Mouse (Mus musculus) yolk sac, embryonic 10.5 days (tissue): ENCODE data around the gene Tbc1d22a.
"Not testable (repeated sequence)": the region's sequence is repeated elsewhere in the genome, so short reads cannot be mapped to it uniquely, and the experiment has no call there.

Source experiments
- DNase-seq: peaks from one replicate; pipeline ENCODE4 v3.0.0-alpha.2; 2017; ENCODE audit warnings: low spot score

Gene Tbc1d22a

DNA sequence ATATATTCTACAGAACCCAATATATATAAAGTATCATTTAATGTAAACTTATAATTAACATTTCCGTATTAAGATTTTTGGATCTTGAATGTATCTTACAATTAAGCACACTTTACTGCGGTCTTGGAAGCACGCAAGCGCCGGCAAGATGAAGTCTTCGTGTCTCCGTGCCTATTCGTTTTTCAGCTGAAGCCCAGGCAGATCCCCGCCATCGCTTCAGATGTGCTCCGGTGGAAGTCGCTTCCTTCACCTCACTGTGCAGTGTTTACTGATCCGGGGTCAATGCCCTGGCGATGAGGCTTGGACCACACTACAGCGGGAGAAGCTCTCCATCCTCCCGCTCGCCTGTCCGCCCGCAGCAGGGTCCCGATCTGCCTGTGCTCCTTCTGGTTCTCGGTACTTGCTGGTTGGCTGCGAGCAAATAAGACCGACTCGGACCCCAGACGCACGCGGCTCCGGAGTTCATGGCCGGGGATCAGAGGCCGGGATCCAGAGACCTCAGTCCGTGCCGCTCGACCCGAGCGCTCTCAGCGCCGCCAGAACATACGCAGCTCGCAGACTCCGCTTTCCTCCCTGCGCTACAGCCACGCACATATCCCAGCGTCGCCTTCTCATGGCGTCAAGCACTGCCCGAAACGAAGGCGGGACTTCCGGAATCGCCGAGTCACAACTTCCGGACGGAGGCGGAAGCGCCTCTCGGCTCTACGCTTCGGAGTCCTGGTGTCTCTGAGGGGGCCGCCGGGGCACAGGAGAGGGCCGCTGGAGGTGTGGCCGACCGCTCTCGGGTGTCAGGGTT is at the start of gene Tbc1d22a:
Tbc1d22a (plus strand) TSS at position 707 of the 796 bp plus-strand sequence.
- DNase-seq, result peak; percentile 94

DNA sequence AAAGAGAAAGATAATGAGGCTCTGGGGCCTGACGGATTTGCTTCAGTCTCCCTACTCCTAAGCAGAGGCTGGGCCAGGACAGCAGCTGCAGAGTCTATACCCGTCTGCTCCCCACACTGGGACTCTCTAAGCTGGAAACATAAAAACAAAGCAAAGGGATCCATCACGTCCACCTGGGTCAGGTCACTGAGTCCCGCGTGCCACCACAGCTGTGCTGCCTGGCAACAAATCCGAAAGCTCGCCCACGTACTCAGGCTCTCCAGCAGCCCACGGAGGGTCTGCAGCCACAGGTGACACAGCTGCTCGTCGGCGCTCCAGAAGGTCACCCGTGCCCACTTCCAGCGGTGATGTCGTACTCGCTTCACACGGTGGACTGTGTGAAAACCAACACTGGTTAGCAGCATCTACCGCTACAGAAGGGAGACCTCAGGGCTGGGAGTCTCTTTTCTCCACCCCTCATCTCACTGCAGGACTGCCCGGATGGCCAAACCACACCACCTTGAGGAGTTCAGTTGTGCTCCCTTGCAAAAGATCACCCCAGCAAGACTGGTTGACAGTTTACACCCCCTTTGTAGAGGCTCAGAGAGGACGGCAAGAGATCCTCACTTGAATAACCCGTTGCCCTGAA is 49.4 kb upstream of the Tbc1d22a start:
- no peak for DNase-seq

DNA sequence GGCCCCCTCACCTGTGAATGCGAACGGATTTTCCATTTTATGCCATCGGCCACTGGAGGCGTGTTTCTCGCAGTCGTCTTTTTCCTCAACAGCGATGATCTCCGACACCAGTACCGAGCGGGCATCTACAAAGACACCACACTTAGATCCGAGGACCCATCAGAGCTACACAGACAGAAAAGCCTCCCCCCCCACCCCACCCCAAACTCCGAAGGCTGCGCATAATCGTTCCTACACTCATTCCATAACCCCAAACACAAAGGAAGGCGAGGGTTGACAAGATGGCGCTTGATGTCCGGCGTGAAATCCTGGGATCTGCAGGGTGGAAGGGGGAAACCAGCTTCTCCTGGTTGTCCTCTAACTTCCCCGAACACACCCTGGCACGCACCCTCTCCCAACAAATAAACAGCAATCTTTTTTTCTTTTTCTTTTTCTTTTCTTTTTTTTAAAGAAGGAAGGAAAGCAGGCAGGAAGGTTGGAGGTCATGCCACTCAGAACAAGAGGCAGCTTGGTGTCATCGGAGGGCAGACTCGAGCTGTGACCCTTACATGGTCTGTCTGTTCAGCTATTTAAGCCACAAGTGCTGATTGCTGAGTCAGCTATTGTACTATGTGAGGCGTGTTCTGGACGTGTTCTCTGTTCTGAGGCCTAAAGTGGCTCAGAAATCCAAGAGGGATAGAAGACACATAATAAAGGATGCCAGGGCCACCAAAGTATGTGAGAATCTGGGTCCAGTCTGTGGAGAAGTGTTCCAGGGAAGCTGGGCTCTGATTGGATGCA is 48.3 kb upstream of the Tbc1d22a start:
- no peak for DNase-seq

DNA sequence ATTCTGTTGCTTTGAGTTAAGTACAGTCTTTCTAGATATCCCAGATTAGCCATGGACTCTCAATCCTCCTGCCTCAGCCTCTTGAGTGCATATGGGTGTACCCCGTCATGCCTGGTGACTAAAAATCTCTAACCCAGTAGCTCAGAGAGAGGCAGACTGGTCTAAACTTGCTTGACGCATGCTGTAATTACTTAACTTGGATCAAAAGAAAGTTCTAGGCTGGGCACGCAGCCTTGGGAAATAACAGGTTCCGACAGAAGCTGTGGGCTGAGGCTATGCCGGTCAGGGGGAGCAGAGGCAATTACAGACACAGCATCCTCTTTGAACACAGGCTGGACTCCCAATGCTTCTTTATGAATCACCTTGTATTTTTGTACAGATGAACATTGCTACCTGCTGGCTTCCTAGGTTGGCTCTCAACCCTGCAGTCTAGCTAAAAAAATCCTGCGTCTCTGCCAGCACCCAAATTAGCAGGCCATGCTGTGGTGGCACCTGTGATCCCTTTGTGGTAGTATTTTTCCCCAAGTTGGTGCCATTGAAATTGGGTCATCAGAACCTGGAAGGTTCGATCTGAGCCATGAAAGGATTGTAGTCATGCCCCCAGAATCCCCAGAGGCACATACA is 47.1 kb upstream of the Tbc1d22a start:
- DNase-seq, result no peak

DNA sequence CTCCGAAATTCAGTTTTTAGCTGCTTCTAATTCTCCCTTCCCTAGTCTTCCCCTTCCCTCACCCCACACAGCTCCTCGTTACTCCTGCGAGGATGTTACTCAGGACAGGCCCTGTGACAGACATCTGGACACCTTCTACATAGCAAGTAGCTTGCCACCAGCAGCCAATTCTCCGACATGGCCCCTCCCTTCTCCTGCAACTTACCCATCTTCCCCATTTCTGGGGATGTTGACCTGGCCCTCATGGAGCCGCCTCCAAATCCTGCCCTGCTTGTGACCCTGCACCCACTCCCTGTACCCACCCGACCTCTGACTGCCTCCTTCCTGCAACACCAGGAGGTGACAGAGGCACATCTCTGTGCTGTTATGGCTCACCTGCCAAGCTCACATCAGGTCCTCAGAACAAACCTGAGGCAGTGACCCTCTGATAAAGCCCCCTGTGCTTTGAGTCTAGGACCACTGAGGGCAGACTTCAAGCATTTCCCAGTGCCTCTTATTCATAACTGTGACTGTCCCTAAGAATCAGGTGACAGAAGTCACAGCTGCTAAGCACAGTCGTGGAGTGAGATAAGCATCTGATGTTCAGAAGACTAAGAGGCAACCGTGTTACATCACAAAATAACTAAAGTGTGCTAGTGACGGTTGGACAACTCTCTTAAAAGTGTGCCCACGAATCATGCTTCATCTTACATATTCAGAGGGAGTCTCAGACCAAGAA is 46.3 kb upstream of the Tbc1d22a start:
- no peak for DNase-seq

DNA sequence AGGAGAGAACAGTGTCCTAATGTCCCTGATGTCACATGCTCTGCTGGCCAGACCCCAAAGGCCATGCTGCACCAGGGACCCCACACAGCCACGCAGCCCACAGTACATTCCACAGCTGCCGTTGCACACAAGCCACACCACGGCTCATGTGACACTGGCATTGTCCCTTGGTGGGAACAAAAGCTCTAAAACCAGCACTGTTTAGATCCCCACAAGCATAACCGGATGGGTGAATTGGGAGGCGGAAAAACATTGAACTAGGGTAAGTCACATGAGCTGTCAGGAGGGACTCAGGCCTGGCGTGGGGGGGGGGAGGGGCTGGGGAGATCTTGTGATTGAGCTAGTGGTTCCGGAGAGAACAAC is 45.8 kb upstream of the Tbc1d22a start:
- no peak for DNase-seq

DNA sequence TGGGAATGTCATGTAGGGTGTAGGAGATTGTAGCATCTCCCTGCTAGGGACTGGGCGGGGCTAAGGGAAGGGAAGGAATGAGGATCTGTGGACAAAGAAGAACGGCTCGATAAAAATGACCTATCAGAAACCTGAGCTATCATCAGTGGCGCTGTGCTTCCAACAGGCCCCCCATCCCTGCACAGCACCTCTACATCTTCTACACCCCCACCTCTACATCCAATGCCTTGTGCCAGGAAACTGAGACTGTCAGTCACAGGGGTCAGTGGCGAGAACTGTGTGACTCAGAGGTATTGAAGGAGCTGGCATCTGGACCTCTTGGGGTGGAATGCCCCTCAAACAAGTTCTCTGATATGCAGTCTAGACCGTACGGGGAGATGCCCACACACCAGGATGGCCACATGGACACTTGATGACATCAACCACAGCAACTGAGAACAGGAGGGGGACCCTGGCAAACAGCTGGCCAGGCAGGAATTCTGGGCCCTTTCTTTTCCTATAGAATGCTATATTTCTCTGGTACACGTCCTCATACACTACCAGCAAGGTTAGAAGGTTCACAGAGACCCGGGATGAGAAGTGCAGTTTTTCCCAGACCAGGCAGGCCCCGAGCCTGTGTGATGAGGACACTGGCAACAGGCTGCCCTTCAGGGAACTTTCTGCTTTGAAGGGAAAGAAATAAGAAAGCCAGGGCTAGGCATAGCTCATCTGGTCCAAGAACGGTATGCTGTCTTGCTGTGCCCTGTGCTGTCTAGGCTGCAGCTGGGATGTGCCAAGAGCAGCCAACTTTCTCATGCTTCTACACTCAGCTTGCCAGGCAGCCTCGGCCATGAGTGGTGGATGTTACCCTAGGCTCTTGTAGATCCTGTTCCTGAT is 45.1 kb upstream of the Tbc1d22a start:
- DNase-seq, result no peak

DNA sequence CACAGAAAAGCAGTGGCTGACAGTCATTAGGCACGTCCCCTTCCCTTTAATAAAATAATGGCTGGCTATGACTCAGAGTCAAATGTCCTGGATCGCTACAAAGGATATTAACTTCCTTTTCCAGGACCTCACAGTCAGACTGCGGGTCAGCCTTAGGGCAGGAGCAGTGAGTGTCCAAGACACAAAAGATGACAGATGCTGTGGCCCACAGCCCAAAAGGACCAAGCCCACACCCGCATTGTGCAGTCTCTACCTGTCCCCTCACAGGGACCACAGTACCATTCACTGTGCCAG is 44.5 kb upstream of the Tbc1d22a start:
- no peak for DNase-seq

DNA sequence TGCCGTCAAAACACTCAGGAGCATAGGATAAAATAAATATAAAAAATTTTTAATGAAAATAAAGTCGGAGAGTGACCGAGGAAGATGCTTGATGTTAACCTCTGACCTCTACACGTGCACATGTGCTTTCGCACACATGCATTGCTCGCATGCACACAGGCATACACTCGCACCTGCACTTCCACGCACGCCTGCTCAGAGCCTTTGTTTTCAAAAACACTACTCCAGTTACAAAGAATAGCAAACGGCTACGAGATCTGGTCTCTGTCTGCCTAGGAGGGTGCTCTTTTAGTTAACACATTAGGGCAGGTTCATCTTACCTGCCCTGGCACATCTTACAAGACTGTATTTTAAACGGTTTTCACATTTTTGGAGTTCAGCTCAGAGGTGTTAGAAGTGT is 42.9 kb upstream of the Tbc1d22a start:
- no peak for DNase-seq

DNA sequence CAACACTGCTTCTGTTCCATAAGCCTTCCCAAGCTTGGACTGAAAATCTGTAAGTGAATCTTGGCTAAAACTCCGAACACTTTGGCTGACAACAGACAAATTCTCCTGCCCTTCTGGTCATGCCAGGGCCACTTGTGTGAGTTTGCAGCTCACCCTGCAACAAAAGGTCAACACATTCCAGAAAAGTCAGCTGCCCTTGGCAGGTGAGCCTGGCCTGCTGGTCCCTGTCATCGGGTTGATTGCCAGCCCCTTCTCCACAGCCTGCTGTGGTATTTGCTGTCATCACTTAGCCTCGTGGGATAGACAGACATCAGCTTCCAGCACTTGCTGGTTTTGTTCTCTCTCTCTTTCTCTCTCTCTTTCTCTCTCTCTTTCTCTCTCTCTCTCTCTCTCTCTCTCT is 42.1 kb upstream of the Tbc1d22a start:
- no peak for DNase-seq

DNA sequence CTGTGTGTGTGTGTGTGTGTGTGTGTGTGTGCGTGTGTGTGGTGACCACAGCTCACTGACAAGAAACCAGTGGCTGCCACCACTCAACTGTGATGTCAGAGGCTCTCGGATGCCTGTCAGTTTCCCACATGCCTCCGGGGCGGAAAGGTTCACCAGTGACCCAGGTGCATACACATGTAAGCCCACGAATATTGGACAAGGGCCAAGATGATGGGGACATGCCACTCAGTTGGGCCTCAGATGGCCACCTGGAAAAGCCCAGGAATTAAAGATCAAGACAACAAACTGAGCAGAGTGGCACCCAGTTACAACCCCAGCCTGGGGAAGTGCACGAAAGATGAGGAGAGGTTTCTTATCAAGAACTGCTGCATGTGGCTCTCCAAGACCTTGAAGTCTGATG is 41.7 kb upstream of the Tbc1d22a start:
- DNase-seq, result no peak

DNA sequence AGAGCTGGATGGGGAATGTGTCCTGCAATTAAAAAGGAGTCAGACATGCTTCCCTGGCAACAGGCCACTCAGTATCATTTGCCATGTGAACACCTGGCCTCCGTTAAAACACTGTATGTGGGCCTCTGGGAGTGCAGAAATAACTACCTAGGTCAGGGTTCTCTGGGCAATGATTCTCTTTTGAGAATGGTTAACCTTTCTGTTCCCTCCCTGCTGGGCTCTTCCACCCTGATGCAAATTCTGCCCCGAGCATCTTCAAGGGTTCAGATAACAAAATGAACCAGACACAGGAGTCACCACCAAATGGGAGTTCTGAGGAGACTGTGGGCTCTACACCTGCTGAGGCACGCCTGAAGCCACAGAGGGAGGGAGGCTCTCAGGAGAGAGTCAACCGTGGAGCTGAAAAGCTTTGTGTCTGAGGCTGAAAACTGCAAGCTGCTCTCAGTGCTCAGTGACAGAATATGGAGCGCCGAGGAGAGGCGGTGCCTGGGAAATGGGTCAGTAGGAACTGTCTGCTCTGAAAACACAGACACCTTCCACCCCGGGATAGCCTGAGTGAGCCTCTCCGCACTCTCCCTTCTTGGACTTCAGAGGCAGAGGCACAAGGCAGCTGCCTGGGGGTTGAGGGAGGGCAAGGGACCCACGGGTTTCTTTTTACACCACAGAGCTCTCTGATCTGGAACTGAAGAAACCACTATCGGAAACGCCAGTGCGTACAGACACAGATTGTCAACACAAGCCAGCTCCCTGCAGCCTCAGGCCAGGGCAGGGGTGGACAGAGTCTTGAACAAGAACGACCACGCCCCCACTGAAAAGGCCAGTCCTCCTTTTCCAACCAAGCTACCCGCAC is 40.9 kb upstream of the Tbc1d22a start:
- no peak for DNase-seq

DNA sequence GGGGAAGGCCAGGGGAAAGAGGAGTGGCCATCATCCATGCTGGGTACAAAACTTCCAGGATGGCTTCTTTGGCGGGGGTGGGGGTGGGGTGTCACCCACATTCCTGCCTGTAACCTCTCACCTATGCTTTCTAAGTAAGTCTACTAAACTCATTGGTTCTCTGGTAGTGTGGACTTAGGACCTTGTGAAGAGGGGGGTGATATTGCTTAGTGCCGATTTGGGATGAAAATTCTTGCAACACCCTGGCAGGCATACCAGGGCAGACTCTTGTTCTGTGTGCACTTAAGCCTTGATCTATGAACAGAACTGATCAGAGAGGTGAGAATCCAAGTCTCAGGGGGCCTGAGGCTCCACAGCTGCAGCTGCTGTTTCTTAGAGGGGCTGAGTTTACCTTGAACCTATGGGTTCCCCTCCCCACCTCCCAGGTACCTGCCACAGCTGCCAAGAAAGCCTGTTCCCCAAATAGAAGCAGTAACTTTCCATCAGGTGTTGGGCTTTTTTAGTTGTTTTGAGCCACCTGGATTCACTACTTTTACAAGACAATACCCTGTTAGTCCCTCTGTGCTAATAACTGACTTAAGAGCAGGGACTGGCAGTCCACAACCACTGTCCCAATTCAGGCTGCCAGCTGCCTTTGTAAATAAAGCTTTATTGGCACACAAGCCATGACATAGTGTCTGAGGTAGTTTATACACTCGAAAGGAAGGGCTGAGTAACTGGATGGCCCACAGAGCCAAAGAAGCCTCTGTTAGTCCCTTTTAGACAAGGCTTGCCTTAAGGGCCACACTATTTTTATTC is 38.8 kb upstream of the Tbc1d22a start:
- DNase-seq, result no peak

DNA sequence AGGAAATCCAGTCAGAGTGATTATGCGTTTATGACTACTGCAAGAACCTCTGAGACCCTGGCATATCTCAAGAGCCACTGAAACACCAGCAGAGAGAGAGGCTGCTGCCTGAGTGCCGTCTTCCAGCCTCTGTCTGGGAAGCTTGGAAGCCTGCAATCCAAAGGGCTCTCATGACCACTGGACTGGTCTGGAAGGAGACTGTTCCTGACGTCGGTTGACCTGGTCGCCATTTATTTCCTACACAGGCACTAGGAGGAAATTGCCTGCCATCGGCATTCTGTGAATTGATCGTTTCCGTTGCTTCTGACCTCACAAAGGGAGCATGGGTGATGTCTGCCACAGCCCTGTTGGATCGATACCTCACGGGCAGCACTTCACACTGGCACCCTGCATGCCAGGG is 38.1 kb upstream of the Tbc1d22a start:
- DNase-seq, result no peak

DNA sequence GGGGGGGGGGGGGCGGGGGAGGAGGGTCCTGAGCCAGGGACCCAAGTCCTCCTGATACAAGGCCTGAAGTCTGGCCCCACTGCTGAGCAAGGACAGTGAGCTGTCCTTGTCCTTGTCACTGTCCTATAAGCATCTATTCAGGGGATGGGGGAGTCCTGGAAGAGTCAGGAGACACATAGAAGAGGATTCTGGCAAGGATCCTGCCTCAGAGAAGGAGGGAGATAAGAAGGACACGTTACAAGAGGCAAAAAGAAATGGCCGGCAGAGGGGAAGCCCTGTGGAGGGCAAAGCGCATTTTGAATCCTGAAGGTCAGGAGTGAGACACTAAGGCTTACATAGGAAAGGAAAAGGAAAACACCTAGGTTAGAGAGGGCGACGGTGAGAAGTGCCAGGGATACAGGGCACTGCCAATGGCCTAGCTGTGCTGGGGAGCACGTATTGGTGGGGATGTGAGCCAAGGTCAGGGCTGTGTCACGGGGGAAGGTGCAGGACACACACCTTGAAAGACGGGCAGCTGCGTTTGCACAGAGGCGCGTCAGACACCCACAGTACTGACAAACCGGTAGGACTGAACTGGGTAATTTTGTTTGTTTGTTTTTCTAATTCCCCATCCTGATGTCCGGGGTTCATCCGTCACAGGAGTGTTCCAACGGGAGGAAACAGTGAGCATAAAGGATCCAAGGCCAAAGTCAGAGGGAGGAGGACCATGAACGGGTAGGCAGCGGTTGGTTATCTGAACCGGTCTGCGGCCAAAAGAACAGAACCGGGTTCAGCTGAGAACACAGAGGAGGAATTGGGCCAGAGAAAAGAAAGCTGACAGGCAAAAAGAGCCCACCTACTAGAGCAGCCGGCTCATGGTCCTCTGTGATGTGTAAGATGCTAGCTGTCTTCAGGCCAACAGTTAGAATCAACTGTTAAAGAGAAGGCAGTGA is 37.2 kb upstream of the Tbc1d22a start:
- no peak for DNase-seq

DNA sequence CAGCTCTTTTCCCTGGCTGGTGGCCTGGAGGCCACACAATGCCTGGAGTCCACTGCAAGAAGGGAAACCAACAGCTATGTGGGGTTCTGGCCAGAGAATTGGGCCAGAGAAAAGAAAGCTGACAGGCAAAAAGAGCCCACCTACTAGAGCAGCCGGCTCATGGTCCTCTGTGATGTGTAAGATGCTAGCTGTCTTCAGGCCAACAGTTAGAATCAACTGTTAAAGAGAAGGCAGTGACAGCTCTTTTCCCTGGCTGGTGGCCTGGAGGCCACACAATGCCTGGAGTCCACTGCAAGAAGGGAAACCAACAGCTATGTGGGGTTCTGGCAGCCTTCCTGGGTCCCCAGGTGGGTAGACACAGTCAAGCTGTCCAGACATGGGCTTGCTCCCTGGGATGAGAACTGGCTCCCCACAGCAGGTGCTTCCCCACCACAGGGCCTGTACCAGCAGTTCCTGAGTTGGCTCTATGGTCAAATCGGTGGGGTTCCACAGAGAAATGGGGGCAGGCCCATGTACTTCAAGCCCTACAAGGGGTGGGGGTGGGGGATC is 36.5 kb upstream of the Tbc1d22a start:
- not testable (repeated sequence) for DNase-seq

DNA sequence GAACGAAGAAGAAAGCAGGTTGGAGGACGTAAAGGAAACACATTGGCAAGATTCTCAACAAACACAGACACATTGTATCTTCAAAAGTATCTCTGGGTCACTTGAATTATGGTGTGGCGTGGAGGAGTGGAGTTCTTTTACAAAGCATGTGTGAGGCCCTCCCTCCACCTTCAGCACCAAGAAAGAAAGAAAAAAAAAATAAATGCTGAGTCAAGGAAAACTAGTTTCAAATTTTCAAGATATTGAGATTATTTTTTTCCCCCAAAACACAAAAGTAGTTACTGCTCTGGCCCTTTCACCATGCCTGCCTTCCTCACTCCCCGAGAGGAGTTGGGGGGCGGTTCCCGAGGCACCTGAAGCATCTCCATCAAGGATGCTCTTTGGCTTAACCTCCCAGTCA is 35.7 kb upstream of the Tbc1d22a start:
- DNase-seq, result no peak

DNA sequence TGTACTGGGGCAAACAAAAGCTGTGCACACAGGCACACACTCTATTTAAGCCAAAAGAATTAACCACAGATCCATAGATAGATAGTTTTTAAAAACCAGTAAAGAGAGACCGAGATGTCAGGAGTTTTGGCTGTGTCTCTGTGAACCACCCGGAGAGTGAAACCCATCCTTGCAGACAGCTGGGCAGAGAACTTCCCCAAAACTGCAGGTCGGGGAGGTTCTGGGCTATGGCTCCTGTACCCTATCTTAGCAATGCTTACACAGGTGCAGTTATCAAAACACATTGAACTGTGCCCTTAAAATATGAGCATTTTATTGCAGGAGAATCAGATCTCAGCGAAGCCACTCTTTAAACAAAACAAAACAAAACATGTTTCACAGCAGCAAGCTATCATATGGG is 33.8 kb upstream of the Tbc1d22a start:
- no peak for DNase-seq
